Mouse (Mus musculus) G1E (cell line): Measurements from ENCODE around the gene AI481877.

Source experiments
- CTCF ChIP-seq: IDR thresholded peaks from 2 replicates; pipeline ENCODE4 v1.5.1; 2012; ENCODE audit warnings: low read depth, low read length, inconsistent platforms, mixed read lengths
- GATA1 ChIP-seq: IDR thresholded peaks from 2 replicates; pipeline ENCODE4 v1.6.1; 2012; ENCODE audit warnings: borderline replicate concordance, low read length, inconsistent platforms, mixed read lengths
- POLR2AphosphoS5 ChIP-seq: IDR thresholded peaks from 2 replicates; pipeline ENCODE4 v1.6.1; 2012; ENCODE audit warnings: low read depth, low read length, inconsistent platforms; ENCODE audit not compliant: insufficient replicate concordance
- TAL1 ChIP-seq: conservative IDR thresholded peaks from 2 replicates; pipeline ENCODE4 v1.6.1; 2012; ENCODE audit warnings: low read depth, low read length, inconsistent platforms, mixed read lengths

- TF ChIP-seq TAL1 (no peak), GATA1 (no peak), CTCF (no peak), POLR2AphosphoS5 (no peak)
Measured at GRCm38 (mm10) chr4:59003806-59004200, 135.0 kb downstream of the AI481877 start.
